Mouse (Mus musculus) heart, postnatal 0 days (tissue): ENCODE measurements at regions not wholly inside any gene's neighbourhood (a gene's known extent, or its start where the extent isn't known, plus 50 kb on each side); places are given as distances from the start of the nearest gene placed in this dataset.

Source experiments
- ATAC-seq: fragments of 200-750 bp; cut with Nextera tagmentation; 2 replicates; pipeline ENCODE4 v1.8.0; 2017; ENCODE audit warnings: low read depth, moderate number of reproducible peaks, moderate library complexity; ENCODE audit not compliant: insufficient read depth
- DNase-seq: peaks from one replicate; pipeline ENCODE4 v3.0.0-alpha.2; 2016; ENCODE audit warnings: low spot score
- H3K27ac ChIP-seq: fragments of 300-500 bp; sonication (generic); 2 replicates; pipeline ENCODE4 v1.5.1; 2014; ENCODE audit warnings: low read depth, mild to moderate bottlenecking
- H3K27me3 ChIP-seq: fragments of 300-500 bp; sonication (generic); 2 replicates; pipeline ENCODE4 v1.6.1; 2014; ENCODE audit warnings: low read length, mixed read lengths; ENCODE audit not compliant: control insufficient read depth, insufficient read depth
- H3K36me3 ChIP-seq: fragments of 300-500 bp; sonication (generic); replicated peaks from 2 replicates; pipeline ENCODE4 v1.6.1; 2014; ENCODE audit warnings: low read length, mixed read lengths; ENCODE audit not compliant: control insufficient read depth, insufficient read depth
- H3K4me1 ChIP-seq: fragments of 300-500 bp; sonication (generic); 2 replicates; pipeline ENCODE4 v1.6.1; 2014; ENCODE audit warnings: antibody characterized with exemption; ENCODE audit not compliant: control insufficient read depth, insufficient read depth
- H3K4me2 ChIP-seq: fragments of 300-500 bp; sonication (generic); 2 replicates; pipeline ENCODE4 v1.6.1; 2014; ENCODE audit warnings: low read depth, mild to moderate bottlenecking, low read length, moderate library complexity
- H3K4me3 ChIP-seq: fragments of 300-500 bp; sonication (generic); 2 replicates; pipeline ENCODE4 v1.5.1; 2014; ENCODE audit warnings: low read depth, low read length
- H3K9ac ChIP-seq: fragments of 300-500 bp; sonication (generic); replicated peaks from 2 replicates; pipeline ENCODE4 v1.6.1; 2014; ENCODE audit warnings: low read depth, low read length, mixed read lengths
- H3K9me3 ChIP-seq: fragments of 300-500 bp; sonication (generic); replicated peaks from 2 replicates; pipeline ENCODE4 v1.6.1; 2016; ENCODE audit warnings: low read length; ENCODE audit not compliant: control insufficient read depth
- CTCF ChIP-seq: IDR thresholded peaks from 2 replicates; pipeline ENCODE4 v1.5.1; 2016; ENCODE audit warnings: antibody characterized with exemption, control low read depth, low read depth
- EP300 ChIP-seq: IDR thresholded peaks from 2 replicates; pipeline ENCODE4 v1.6.1; 2016; ENCODE audit warnings: antibody characterized with exemption, low read depth
- WGBS: fragments of 180-500 bp; shearing (Covaris S2); extraction: QIAGEN DNeasy Blood & Tissue Kit; methylation state at CpG from one replicate; pipeline ENCODE4 v1.1.7; 2014; 5-methylcytosine and 5-hydroxymethylcytosine counted together

GRCm38 (mm10) chr2:137564064-137564624 is 447.7 kb upstream of the Jag1 start:
- WGBS: 78% methylated on average over 5 of the region's 5 CpGs
- ATAC-seq (no peak), DNase-seq (no peak)
- Histone ChIP-seq H3K4me1 (peaks cover 12% of the 10 kb centered on the region), H3K27ac (no peak overlapping the region), H3K27me3 (no peaks in the 10 kb centered on the region), H3K9me3 (no peaks in the 10 kb centered on the region), H3K4me3 (no peak overlapping the region), H3K9ac (no peak overlapping the region), H3K36me3 (no peaks in the 10 kb centered on the region), H3K4me2 (no peak overlapping the region)
- TF ChIP-seq EP300: no peak
- no peak for TF ChIP-seq CTCF

GRCm38 (mm10) chr2:137560366-137560765 is 443.9 kb upstream of the Jag1 start:
- Histone ChIP-seq H3K4me1 (peaks cover 12% of the 10 kb centered on the region), H3K27me3 (no peaks in the 10 kb centered on the region), H3K9me3 (no peaks in the 10 kb centered on the region), H3K36me3 (no peaks in the 10 kb centered on the region), H3K9ac (no peak overlapping the region), H3K4me2 (0 out of 2 replicates have a peak overlapping the region, but pooled peaks have one; percentile 7), H3K27ac (peak overlapping the region; percentile 39), H3K4me3 (no peak overlapping the region)
- ATAC-seq (peak; percentile 90), DNase-seq (peak; percentile 87)
- WGBS: under 1% methylated on average over 4 of the region's 4 CpGs
- TF ChIP-seq EP300 (no peak), CTCF (no peak)

- WGBS: 81% methylated on average over 2 of the region's 2 CpGs
- Histone ChIP-seq H3K4me1 (no peaks in the 10 kb centered on the region), H3K9me3 (no peaks in the 10 kb centered on the region; the same call in 1 of the 2 replicates), H3K36me3 (no peaks in the 10 kb centered on the region), H3K27ac (no peak overlapping the region), H3K27me3 (no peaks in the 10 kb centered on the region), H3K4me3 (no peak overlapping the region), H3K4me2 (no peak overlapping the region), H3K9ac (no peak overlapping the region)
- DNase-seq (no peak), ATAC-seq (no peak)
- TF ChIP-seq CTCF (no peak), EP300 (no peak)
Measured at GRCm38 (mm10) chr2:137553871-137554270, 437.4 kb upstream of the Jag1 start.

GRCm38 (mm10) chr2:137536581-137536980 is 420.1 kb upstream of the Jag1 start:
- Histone ChIP-seq H3K4me3 (no peak overlapping the region), H3K4me1 (no peaks in the 10 kb centered on the region), H3K4me2 (no peak overlapping the region), H3K9me3 (no peaks in the 10 kb centered on the region), H3K27ac (no peak overlapping the region), H3K36me3 (no peaks in the 10 kb centered on the region), H3K9ac (no peak overlapping the region), H3K27me3 (no peaks in the 10 kb centered on the region)
- TF ChIP-seq EP300 (no peak), CTCF (no peak)
- DNase-seq: no peak
- 55% methylated on average over 2 of the region's 2 CpGs for WGBS
- ATAC-seq: no peak

- no peak for TF ChIP-seq EP300
- no peak for TF ChIP-seq CTCF
- H3K9me3 ChIP-seq: no peaks in the 10 kb centered on the region
- ATAC-seq (no peak), DNase-seq (no peak)
- H3K4me2 ChIP-seq: no peak overlapping the region
- WGBS: 58% methylated on average over 2 of the region's 2 CpGs
- no peak overlapping the region for H3K4me3 ChIP-seq
- no peaks in the 10 kb centered on the region for H3K4me1 ChIP-seq
- H3K27me3 ChIP-seq: no peaks in the 10 kb centered on the region
- H3K27ac ChIP-seq: no peak overlapping the region
- no peaks in the 10 kb centered on the region for H3K36me3 ChIP-seq
- H3K9ac ChIP-seq: no peak overlapping the region
Measured at GRCm38 (mm10) chr2:137516271-137516670, 399.8 kb upstream of the Jag1 start.

GRCm38 (mm10) chr2:137515043-137515442 is 398.6 kb upstream of the Jag1 start:
- no peaks in the 10 kb centered on the region for H3K36me3 ChIP-seq
- DNase-seq (no peak), ATAC-seq (no peak)
- H3K4me3 ChIP-seq: no peak overlapping the region
- no peak overlapping the region for H3K9ac ChIP-seq
- TF ChIP-seq EP300: no peak
- TF ChIP-seq CTCF: no peak
- H3K4me2 ChIP-seq: no peak overlapping the region
- no peaks in the 10 kb centered on the region for H3K27me3 ChIP-seq
- H3K9me3 ChIP-seq: no peaks in the 10 kb centered on the region
- no peaks in the 10 kb centered on the region for H3K4me1 ChIP-seq
- WGBS: 63% methylated on average over 3 of the region's 3 CpGs
- no peak overlapping the region for H3K27ac ChIP-seq
